Mouse (Mus musculus) spleen, postnatal 10 days (tissue): Measurements from ENCODE around the gene Plxna3.

Experiments
- DNase-seq, 2 experiments: peaks; one replicate each; pipeline ENCODE4 v3.0.0; 2021 to 2022; ENCODE audit warnings: low spot score in 2 of 2

Gene Plxna3

GRCm38 (mm10) chrX:74368209-74368909, 39.5 kb downstream of the Plxna3 start:
- peak; percentile 60 to 78 for DNase-seq

- peak; percentile 72 to 90 for DNase-seq
These were observed 44.2 kb downstream of the Plxna3 start, which contains the start of the genes Ubl4a and Slc10a3 for GRCm38 (mm10) chrX:74372888-74373549. Gene Ubl4a (minus strand): TSS chrX:74373218. Gene Slc10a3 (minus strand): TSS chrX:74373349.

- no peak for DNase-seq
These were observed 55.6 kb downstream of the Plxna3 start for GRCm38 (mm10) chrX:74384451-74384850.

GRCm38 (mm10) chrX:74388153-74388552, 59.3 kb downstream of the Plxna3 start:
- DNase-seq = no peak

- peak; percentile 58 to 88 for DNase-seq
These were observed 63.9 kb downstream of the Plxna3 start, which contains the start of the genes Fam3a and Ikbkg for GRCm38 (mm10) chrX:74392535-74393443. Gene Fam3a (minus strand): TSS chrX:74393272. Gene Ikbkg (plus strand): TSS chrX:74393290.
